Mouse (Mus musculus) kidney, embryonic 16.5 days (tissue): ENCODE results near the gene Rabgap1l. TPM values are rescaled to one million over a fixed set of nuclear protein-coding genes. Genes with fewer than 3 reads are reported as not detected.

ENCODE experiments used
- ATAC-seq: fragments of 200-750 bp; cut with Nextera tagmentation; 2 replicates; pipeline ENCODE4 v1.8.0; 2017; ENCODE audit warnings: moderate TSS enrichment; ENCODE audit not compliant: low FRiP score, low TSS enrichment
- H3K27ac ChIP-seq: fragments of 300-500 bp; sonication (generic); 2 replicates; pipeline ENCODE4 v1.5.1; 2014; ENCODE audit warnings: low read length
- H3K27me3 ChIP-seq: fragments of 300-500 bp; sonication (generic); 2 replicates; pipeline ENCODE4 v1.6.1; 2014; ENCODE audit warnings: low read length, control low read depth, mixed read lengths; ENCODE audit not compliant: insufficient read depth
- H3K36me3 ChIP-seq: fragments of 300-500 bp; sonication (generic); 2 replicates; pipeline ENCODE4 v1.6.1; 2014; ENCODE audit warnings: low read length, control low read depth, mixed read lengths; ENCODE audit not compliant: insufficient read depth
- H3K4me1 ChIP-seq: fragments of 300-500 bp; sonication (generic); 2 replicates; pipeline ENCODE4 v1.6.1; 2014; ENCODE audit warnings: low read length, control low read depth, mixed read lengths; ENCODE audit not compliant: insufficient read depth
- H3K4me2 ChIP-seq: fragments of 300-500 bp; sonication (generic); replicated peaks from 2 replicates; pipeline ENCODE4 v1.6.1; 2014; ENCODE audit warnings: low read depth, low read length
- H3K4me3 ChIP-seq: fragments of 300-500 bp; sonication (generic); 2 replicates; pipeline ENCODE4 v1.5.1; 2014; ENCODE audit warnings: mild to moderate bottlenecking, low read length
- H3K9ac ChIP-seq: fragments of 300-500 bp; sonication (generic); replicated peaks from 2 replicates; pipeline ENCODE4 v1.6.1; 2014; ENCODE audit warnings: low read length
- H3K9me3 ChIP-seq: fragments of 300-500 bp; sonication (generic); 2 replicates; pipeline ENCODE4 v1.6.1; 2016; ENCODE audit warnings: low read length, control low read depth
- WGBS: fragments of 180-500 bp; shearing (Covaris S2); extraction: QIAGEN DNeasy Blood & Tissue Kit; methylation state at CpG from one replicate; pipeline ENCODE4 v1.1.7; 2014; 5-methylcytosine and 5-hydroxymethylcytosine counted together
- microRNA counts: library from miRNA; unstranded; fragments of <30 nt; microRNA quantifications from one replicate; lab custom pipeline; 2016
- microRNA-seq: library from miRNA; unstranded; fragments of <30 nt; microRNA quantifications from one replicate; pipeline ENCODE4, GENCODE M21; 2016
- polyA plus RNA-seq: library from polyadenylated mRNA; unstranded; fragments of >200 nt; fragmentation: Nextera tagmentation; extraction: Ambion mirVana; gene quantifications from 2 replicates; pipeline ENCODE4 v1.2.1, GENCODE M21; 2015

Gene Rabgap1l
- polyA plus RNA-seq, 1 experiment from 2014 or later, result 11.4 TPM

DNA sequence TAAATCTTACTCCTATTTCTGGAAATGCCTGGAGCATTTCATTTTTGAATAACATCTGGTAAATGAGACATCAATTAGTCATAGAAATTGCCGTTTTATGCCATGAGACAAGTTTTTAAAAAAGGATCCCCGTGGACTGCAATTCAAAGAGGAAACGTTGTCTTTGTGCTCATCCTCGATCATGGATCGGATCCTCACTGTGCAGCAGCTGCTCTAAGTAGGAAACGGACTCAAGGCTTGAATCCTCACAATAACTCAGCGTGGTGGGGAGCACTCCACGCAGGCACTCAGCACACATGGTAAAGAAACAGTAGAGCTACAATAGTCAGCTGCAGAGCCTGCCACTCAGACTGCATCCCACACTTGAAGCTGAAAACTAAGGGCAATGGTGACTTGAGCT lies 616.1 kb downstream of the Rabgap1l start:
- Histone ChIP-seq H3K4me1 (0 out of 2 replicates have a peak, but pooled peaks cover 3% of the 10 kb centered on the region), H3K4me2 (no peak overlapping the region), H3K27me3 (no peaks in the 10 kb centered on the region), H3K9ac (no peak overlapping the region), H3K27ac (no peak overlapping the region), H3K9me3 (no peaks in the 10 kb centered on the region), H3K36me3 (no peaks in the 10 kb centered on the region), H3K4me3 (no peak overlapping the region)
- WGBS, result 86% methylated on average over 8 of the region's 8 CpGs
- no peak for ATAC-seq

MicroRNAs within 50 kb of the gene (microRNA counts, 519-probe panel; counts per million panel counts)
- microRNA mmu-miR-1927 (lab: Ali Mortazavi, UCI), result 104 counts per million, percentile 35 among the panel's probes with 10 or more counts

Small RNA genes within 50 kb of the gene (microRNA-seq; reads per million reads assigned to microRNA genes)
- 0.47 reads per million for gene Mir1927

Other genes starting within 250 kb of the Rabgap1l start
- gene Rc3h1, start 113.2 kb upstream of the Rabgap1l start, polyA plus RNA-seq, result 7.0 and 7.6 TPM in 2 replicates
- 2.5 TPM in 2 replicates for gene Serpinc1, start 185.4 kb upstream of the Rabgap1l start, polyA plus RNA-seq
- 7.8 and 8.8 TPM in 2 replicates for gene Zbtb37, start 241.6 kb upstream of the Rabgap1l start, polyA plus RNA-seq